Mouse (Mus musculus) kidney, postnatal 0 days (tissue): ENCODE measurements around the gene Gucy1b1. TPM values are rescaled to one million over a fixed set of nuclear protein-coding genes. Genes with fewer than 3 reads are reported as not detected.
A peak's percentile ranks its signal among the peaks of the same experiment; 100 is the strongest.

Experiments used
- ATAC-seq: fragments of 200-750 bp; cut with Nextera tagmentation; replicated peaks from 2 replicates; pipeline ENCODE4 v1.8.0; 2017; ENCODE audit warnings: low read depth, moderate number of reproducible peaks, moderate TSS enrichment, moderate library complexity; ENCODE audit not compliant: low FRiP score
- DNase-seq: peaks from one replicate; pipeline ENCODE4 v3.0.0-alpha.2; 2016; ENCODE audit warnings: low spot score
- H3K27ac ChIP-seq: fragments of 300-500 bp; sonication (generic); 2 replicates; pipeline ENCODE4 v1.5.1; 2014; ENCODE audit warnings: mild to moderate bottlenecking
- H3K27me3 ChIP-seq: fragments of 300-500 bp; sonication (generic); 2 replicates; pipeline ENCODE4 v1.6.1; 2014; ENCODE audit warnings: low read length, mixed read lengths; ENCODE audit not compliant: insufficient read depth
- H3K36me3 ChIP-seq: fragments of 300-500 bp; sonication (generic); 2 replicates; pipeline ENCODE4 v1.6.1; 2014; ENCODE audit warnings: low read length, mixed read lengths; ENCODE audit not compliant: insufficient read depth
- H3K4me1 ChIP-seq: fragments of 300-500 bp; sonication (generic); replicated peaks from 2 replicates; pipeline ENCODE4 v1.6.1; 2014; ENCODE audit warnings: antibody characterized with exemption, low read length, mixed read lengths; ENCODE audit not compliant: insufficient read depth
- H3K4me2 ChIP-seq: fragments of 300-500 bp; sonication (generic); 2 replicates; pipeline ENCODE4 v1.6.1; 2014; ENCODE audit warnings: mild to moderate bottlenecking, low read length, moderate library complexity, mixed read lengths
- H3K4me3 ChIP-seq: fragments of 300-500 bp; sonication (generic); replicated peaks from 2 replicates; pipeline ENCODE4 v1.5.1; 2014; ENCODE audit warnings: low read depth, low read length
- H3K9ac ChIP-seq: fragments of 300-500 bp; sonication (generic); 2 replicates; pipeline ENCODE4 v1.6.1; 2014; ENCODE audit warnings: low read depth, low read length
- H3K9me3 ChIP-seq: fragments of 300-500 bp; sonication (generic); replicated peaks from 2 replicates; pipeline ENCODE4 v1.6.1; 2016; ENCODE audit warnings: low read length, inconsistent platforms, mixed read lengths
- CTCF ChIP-seq: IDR thresholded peaks from 2 replicates; pipeline ENCODE4 v1.5.1; 2016; ENCODE audit warnings: antibody characterized with exemption, low read depth, mild to moderate bottlenecking, moderate library complexity
- WGBS: fragments of 180-500 bp; shearing (Covaris S2); extraction: QIAGEN DNeasy Blood & Tissue Kit; methylation state at CpG from one replicate; pipeline ENCODE4 v1.1.7; 2014; 5-methylcytosine and 5-hydroxymethylcytosine counted together
- polyA plus RNA-seq: library from polyadenylated mRNA; unstranded; fragments of >200 nt; fragmentation: Nextera tagmentation; extraction: Ambion mirVana; gene quantifications from 2 replicates; pipeline ENCODE4 v1.2.1, GENCODE M21; 2015

The Gucy1b1 gene
- polyA plus RNA-seq, 1 experiment from 2014 or later = 24.2 TPM

GRCm38 (mm10) chr3:82044902-82045301, 29.6 kb downstream of the Gucy1b1 start:
- Histone ChIP-seq H3K27me3 (no peaks in the 10 kb centered on the region), H3K9ac (no peak overlapping the region), H3K27ac (no peak overlapping the region), H3K4me2 (no peak overlapping the region), H3K4me3 (no peak overlapping the region), H3K9me3 (no peaks in the 10 kb centered on the region), H3K4me1 (no peaks in the 10 kb centered on the region), H3K36me3 (no peaks in the 10 kb centered on the region)
- 72% methylated on average over 5 of the region's 5 CpGs for WGBS
- no peak for DNase-seq
- TF ChIP-seq CTCF = no peak
- no peak for ATAC-seq

DNA sequence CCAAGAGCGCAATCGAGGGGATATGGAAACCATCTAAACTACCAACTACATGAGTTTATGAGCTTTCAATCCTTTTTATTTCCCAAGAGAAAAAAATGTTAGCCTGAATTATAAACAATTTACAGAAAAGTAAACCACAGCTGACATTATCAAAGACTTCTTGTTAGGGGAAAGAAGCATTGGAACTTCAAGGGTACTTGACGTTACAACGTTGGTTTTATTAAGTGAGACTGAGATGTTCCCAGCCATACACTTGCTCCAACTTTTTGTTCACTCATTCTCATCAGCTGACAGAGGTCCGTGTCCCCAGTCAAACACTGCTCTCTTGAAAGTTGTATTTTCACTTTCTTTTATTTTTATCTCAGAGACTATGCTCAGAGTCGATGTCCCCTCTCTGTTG, 30.8 kb downstream of the Gucy1b1 start:
- no peak for ATAC-seq
- no peak for DNase-seq
- H3K27me3 ChIP-seq = no peaks in the 10 kb centered on the region
- WGBS = 81% methylated on average over 6 of the region's 6 CpGs
- H3K36me3 ChIP-seq = no peaks in the 10 kb centered on the region
- no peak overlapping the region for H3K4me2 ChIP-seq
- H3K4me1 ChIP-seq = no peaks in the 10 kb centered on the region
- H3K27ac ChIP-seq = no peak overlapping the region
- H3K9ac ChIP-seq = no peak overlapping the region
- no peaks in the 10 kb centered on the region for H3K9me3 ChIP-seq
- no peak for TF ChIP-seq CTCF
- no peak overlapping the region for H3K4me3 ChIP-seq

DNA sequence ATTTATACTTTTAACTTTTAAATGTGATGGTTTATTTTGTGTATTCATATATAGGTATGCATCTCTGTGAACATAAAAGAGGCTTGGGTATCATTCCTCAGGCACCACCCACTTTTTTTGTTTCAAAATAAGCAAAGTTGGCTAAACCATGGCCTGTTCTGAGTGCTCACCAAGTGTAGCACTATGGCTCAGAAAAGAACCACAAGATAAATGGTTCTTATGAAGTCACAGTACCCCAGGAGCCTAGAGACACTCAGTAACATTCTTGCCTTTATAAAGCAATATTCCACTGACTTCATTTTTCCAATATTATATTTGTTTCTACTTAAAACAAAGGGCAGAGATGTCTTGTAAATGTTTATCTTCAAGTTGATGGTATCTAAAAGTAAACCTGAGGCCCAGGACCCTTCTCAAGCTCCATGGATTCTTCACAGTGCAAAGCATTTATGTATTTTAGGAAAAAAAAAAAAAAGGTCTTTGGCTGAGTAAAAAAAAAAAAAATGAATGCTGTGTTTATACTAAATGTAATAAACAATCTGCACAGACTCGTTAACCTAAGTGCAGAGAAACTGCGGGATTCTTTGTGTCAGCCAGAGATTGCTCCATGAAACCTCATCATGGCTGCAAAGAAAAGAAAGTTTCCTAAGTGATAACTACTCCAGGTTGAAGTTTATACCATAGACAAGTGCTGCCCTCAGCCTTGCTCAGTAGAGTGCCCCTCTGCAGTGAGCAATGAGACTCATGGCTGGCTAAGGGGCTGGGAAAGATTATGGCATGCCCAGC, 38.0 kb downstream of the Gucy1b1 start:
- no peak for TF ChIP-seq CTCF
- H3K9ac ChIP-seq = no peak overlapping the region
- H3K9me3 ChIP-seq = no peaks in the 10 kb centered on the region
- no peak overlapping the region for H3K27ac ChIP-seq
- no peaks in the 10 kb centered on the region for H3K4me1 ChIP-seq
- no peak overlapping the region for H3K4me3 ChIP-seq
- no peak for DNase-seq
- no peaks in the 10 kb centered on the region for H3K27me3 ChIP-seq
- no peak for ATAC-seq
- no peak overlapping the region for H3K4me2 ChIP-seq
- 73% methylated on average over 2 of the region's 2 CpGs for WGBS
- 0 out of 2 replicates have a peak, but pooled peaks cover 4% of the 10 kb centered on the region for H3K36me3 ChIP-seq

- H3K4me2 ChIP-seq = no peak overlapping the region
- no peaks in the 10 kb centered on the region for H3K36me3 ChIP-seq
- H3K9ac ChIP-seq = no peak overlapping the region
- no peak for TF ChIP-seq CTCF
- H3K4me1 ChIP-seq = no peaks in the 10 kb centered on the region
- H3K9me3 ChIP-seq = no peaks in the 10 kb centered on the region
- H3K4me3 ChIP-seq = no peak overlapping the region
- ATAC-seq (no peak), DNase-seq (no peak)
- WGBS = 66% methylated on average over 1 of the region's 1 CpGs
- H3K27ac ChIP-seq = no peak overlapping the region
- H3K27me3 ChIP-seq = no peaks in the 10 kb centered on the region
Measured at GRCm38 (mm10) chr3:82030008-82030748, 44.3 kb downstream of the Gucy1b1 start.

- H3K9me3 ChIP-seq = no peaks in the 10 kb centered on the region
- no peak overlapping the region for H3K9ac ChIP-seq
- peak; percentile 88 for DNase-seq
- no peaks in the 10 kb centered on the region for H3K4me1 ChIP-seq
- no peaks in the 10 kb centered on the region for H3K27me3 ChIP-seq
- 1% methylated on average over 3 of the region's 3 CpGs for WGBS
- ATAC-seq = no peak
- H3K4me2 ChIP-seq = no peak overlapping the region
- TF ChIP-seq CTCF = peak; percentile 92
- no peak overlapping the region for H3K4me3 ChIP-seq
- H3K36me3 ChIP-seq = no peaks in the 10 kb centered on the region
- H3K27ac ChIP-seq = no peak overlapping the region
Measured at GRCm38 (mm10) chr3:82029229-82029628, 45.3 kb downstream of the Gucy1b1 start.

GRCm38 (mm10) chr3:82027286-82027685, 47.2 kb downstream of the Gucy1b1 start:
- no peak for TF ChIP-seq CTCF
- Histone ChIP-seq H3K27ac (no peak overlapping the region), H3K27me3 (no peaks in the 10 kb centered on the region), H3K4me1 (no peaks in the 10 kb centered on the region), H3K36me3 (no peaks in the 10 kb centered on the region), H3K4me3 (no peak overlapping the region), H3K4me2 (no peak overlapping the region), H3K9me3 (no peaks in the 10 kb centered on the region), H3K9ac (no peak overlapping the region)
- DNase-seq = no peak
- 84% methylated on average over 1 of the region's 1 CpGs for WGBS
- ATAC-seq = no peak
